Mouse (Mus musculus) left cerebral cortex, adult 11 months (tissue): ENCODE results near the gene Gdf7.

Experiments
- DNase-seq: peaks from one replicate; pipeline ENCODE4 v3.0.0; 2022; ENCODE audit warnings: low spot score

Gdf7 gene

GRCm38 (mm10) chr12:8301841-8302431 lies at the start of gene Gdf7:
TSS of gene Gdf7 (minus strand) at chr12:8301954.
- DNase-seq, result no peak

DNA sequence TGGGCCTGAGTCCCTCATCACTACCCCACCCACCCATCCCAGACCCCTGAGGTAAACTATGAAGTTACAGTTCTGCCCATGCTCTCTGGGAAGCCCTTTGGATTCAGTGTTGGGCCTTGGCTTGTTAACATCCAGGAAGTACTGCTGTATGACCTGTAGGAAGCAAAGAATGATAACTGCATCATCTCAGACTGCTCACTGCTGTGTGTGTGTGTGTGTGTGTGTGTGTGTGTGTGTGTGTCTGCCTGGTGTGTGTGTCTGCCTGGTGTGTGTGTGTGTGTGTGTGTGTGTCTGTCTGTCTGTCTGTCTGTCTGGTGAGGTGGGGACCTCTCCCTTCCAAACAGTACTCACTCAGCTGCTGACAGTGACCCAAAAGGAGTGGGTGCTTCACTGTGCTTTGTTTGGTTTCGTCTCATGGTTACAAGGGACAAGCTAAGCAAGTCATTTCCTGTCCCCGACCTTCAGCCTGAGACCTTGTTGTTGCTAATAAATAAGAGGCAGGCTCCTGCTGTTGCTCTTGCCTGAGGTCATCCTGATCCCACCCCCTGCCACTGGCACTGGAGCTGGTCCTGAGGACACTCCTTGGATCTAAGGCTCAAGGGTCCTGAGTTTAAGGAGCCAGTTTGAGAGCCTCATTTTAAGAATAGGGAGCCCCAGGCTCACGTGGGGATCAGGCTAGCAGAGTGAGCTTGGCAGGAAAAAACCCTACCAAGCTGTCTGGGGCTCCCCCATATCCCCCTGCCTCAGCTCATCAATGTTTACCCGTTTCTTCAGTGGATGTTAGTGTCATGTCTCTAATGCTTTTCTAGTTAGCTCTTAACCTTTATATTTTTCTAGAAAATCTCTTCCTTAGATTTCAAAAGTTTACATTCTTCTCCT lies 49.5 kb upstream of the Gdf7 start:
- DNase-seq, result no peak

DNA sequence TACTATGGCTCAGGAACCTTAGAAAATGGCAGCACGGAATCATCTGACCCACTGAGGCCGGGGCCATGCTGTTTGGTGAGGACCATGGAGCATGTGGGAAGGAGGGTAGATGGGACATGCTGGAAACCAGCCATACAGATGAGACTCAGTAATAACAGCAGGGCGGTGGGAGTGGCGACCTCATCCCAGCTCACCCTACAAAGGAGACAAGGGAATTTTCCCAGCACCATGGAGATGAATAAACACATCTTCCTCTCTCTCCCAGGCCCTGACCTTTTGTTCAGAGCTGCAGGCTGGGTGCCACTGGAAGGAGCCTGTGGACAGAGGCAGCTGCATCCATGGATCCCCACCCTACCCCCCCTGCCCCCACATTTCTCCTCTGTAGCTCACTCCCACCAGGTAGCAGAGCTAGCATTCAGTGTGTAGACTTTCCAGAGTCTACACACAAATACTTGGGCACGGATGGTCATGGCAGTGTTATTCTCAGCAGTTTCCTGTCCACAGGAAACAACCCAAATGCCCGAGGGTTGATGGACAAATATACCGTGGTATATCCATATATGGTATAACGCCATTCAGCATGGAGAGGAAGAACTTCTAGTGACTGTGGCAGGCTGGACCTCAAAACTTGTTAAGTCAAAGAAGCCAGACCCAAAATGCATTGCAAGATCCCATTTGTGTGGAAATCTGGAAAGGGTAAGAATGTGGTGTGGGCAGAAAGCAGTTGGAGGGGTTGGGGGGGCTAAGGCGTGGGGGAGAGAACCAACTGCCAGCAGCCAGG lies 47.2 kb upstream of the Gdf7 start:
- no peak for DNase-seq

DNA sequence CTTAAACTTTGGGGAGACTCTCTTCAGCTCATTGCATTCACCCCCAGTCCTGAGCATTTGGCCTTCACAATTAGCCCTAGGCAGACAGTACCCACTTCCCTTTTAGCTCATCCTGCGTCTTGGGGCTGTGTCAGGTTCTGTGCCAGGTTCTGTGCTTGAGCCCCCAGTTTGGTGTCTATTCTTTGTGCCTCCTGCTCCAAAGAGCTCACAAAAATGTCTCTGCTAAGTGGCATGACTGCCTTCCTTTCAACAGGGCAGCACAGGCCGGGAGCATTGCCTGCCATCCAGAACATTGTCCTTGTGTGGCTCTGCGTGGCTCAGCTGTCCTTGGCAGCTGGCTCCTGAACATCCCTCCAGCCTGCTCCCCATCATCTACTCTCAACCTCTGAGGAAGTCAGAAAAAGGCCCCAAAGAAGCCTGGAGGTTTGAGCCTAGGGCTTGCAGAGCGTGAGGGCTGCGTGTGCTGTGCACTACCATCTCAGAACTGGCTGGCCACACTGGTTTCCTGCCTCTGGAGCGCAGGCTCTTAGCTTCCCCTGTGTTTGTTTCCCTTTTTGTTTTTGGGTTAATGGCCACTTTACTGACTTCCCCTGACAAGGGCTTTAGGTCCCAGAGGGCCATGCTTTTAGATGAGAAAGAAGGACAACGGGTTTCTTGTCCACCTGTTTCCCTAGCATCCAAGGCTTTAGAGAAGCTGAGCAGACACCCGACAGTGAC lies 46.1 kb upstream of the Gdf7 start:
- DNase-seq, result no peak

- no peak for DNase-seq
Observed at GRCm38 (mm10) chr12:8345539-8345938, 43.8 kb upstream of the Gdf7 start.

GRCm38 (mm10) chr12:8344897-8345296 lies 43.1 kb upstream of the Gdf7 start:
- DNase-seq, result peak; percentile 70

DNA sequence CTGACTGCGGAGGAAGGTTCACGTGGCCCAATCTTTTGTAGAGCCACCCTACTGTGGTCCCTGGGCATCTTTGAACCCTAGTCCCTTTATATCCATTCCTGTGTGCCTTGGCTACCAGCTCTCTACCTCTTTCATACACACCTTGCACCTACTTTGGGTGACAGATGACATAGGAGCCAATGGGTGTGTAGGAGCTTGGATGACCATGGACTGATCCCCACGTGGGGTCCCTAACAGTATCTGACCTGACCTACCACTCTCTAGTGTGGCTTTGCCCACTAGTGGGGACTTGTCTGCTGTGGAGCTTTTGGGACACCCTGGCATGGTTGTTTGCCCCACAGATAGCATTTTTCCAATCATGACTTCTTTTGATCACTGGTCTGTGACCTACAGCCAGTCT lies 41.6 kb upstream of the Gdf7 start:
- no peak for DNase-seq

GRCm38 (mm10) chr12:8341008-8341407 lies 39.3 kb upstream of the Gdf7 start:
- DNase-seq, result no peak

- no peak for DNase-seq
Observed at GRCm38 (mm10) chr12:8339591-8340319, 38.0 kb upstream of the Gdf7 start.

GRCm38 (mm10) chr12:8338918-8339317 lies 37.2 kb upstream of the Gdf7 start:
- no peak for DNase-seq

DNA sequence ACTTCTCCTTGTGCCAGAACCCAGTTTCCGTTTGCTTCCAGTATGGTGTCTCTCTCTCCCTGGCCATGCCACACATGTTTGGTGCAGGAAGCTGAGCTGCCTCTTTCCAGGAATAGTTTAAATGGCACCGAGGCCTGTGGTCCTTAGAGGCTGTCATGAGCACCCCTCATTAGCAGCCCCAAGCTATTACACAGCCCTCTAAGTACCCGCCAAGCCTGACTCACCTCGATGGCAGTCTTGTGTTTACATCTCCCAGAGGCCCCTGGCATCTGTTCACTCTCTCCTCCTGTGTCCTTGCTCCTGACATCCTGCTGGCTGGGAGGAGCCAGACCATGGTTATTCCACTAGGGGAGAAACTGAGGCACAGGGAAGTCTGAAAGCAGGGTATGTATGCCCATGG lies 36.7 kb upstream of the Gdf7 start:
- no peak for DNase-seq

GRCm38 (mm10) chr12:8337286-8338060 lies 35.7 kb upstream of the Gdf7 start:
- DNase-seq, result no peak

- no peak for DNase-seq
Observed at GRCm38 (mm10) chr12:8336601-8337285, 35.0 kb upstream of the Gdf7 start.

DNA sequence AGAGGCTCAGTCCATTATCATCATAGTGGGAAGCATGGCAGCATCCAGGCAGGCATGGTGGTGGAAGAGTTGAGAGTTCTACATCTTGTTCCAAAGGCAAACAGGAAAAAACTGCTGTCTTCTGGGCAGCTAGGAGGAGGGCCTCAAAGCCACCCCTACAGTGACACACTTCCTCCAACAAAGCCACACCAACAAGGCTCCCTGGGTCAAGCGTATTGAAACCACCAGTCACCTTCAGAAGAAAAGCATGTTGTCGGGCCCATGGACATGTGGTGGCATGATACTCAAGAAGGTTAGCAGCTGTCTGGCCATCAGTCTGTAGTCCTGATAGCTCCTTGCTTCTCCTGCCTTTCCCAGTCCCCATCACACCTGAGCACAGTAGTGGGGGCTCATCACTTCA lies 33.7 kb upstream of the Gdf7 start:
- no peak for DNase-seq

DNA sequence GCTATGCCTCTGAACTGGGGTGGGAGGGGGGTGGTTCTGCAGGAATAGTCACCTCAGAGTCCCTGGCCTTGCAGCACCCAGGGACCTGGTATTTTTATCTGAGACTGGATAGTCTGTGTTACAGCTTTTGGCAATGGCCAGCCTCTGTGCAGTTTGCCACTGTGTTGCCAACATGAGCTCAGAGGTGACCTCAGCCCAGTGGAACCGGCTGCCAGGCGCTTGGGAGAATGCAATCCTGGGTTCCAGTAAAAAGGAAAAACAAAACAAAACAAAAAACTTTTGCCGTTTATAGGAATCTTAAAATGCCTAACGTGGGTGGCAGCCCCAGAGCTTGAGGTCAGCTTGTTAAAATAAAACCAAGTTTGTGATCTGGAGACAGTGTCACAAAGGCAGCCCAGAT lies 32.5 kb upstream of the Gdf7 start:
- no peak for DNase-seq

GRCm38 (mm10) chr12:8333617-8334016 lies 31.9 kb upstream of the Gdf7 start:
- no peak for DNase-seq

- no peak for DNase-seq
Observed at GRCm38 (mm10) chr12:8332174-8332542, 30.4 kb upstream of the Gdf7 start.

- DNase-seq, result no peak
Observed at GRCm38 (mm10) chr12:8331489-8332173, 29.9 kb upstream of the Gdf7 start.

- no peak for DNase-seq
Observed at GRCm38 (mm10) chr12:8329236-8329635, 27.5 kb upstream of the Gdf7 start.

DNA sequence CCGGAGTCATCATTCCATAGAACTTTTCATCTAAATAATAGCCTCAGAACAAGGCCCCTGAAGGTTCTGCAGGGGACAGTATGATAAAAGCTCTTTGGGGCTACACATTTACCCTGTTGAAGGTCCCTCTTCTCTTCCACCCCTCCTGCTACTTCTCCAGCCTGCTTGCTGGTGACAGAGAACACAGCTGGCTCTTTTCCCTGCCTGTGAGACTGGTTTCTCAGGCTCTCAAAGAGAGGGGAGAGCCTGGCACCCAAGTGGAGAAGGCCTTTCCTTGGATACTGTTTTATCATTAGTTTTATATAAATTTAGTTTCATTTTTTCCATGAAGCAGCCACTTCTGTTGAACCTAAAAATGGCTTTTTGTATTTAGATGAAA lies 25.9 kb upstream of the Gdf7 start:
- no peak for DNase-seq
